Mouse (Mus musculus) CH12F3 (cell line): ENCODE data around the gene Prss8.
"Not testable (repeated sequence)": the region's sequence is repeated elsewhere in the genome, so short reads cannot be mapped to it uniquely, and the experiment has no call there.

Source experiments
- in situ Hi-C: fragments of 300-500 bp; cut with MboI; formaldehyde crosslinking; loops from 2 replicates; pipeline ENCODE4 v1.14.3; 2020; ENCODE audit warnings: low sequenced_read_pairs

The Prss8 gene

GRCm38 (mm10) chr7:127897542-127897941 lies 32.4 kb downstream of the Prss8 start:
- in situ Hi-C loops, result no loop called here

GRCm38 (mm10) chr7:127896384-127896783 lies 33.5 kb downstream of the Prss8 start:
- in situ Hi-C loops, result no loop called here

GRCm38 (mm10) chr7:127895891-127896290 lies 34.0 kb downstream of the Prss8 start:
- in situ Hi-C loops, result not testable (repeated sequence)

DNA sequence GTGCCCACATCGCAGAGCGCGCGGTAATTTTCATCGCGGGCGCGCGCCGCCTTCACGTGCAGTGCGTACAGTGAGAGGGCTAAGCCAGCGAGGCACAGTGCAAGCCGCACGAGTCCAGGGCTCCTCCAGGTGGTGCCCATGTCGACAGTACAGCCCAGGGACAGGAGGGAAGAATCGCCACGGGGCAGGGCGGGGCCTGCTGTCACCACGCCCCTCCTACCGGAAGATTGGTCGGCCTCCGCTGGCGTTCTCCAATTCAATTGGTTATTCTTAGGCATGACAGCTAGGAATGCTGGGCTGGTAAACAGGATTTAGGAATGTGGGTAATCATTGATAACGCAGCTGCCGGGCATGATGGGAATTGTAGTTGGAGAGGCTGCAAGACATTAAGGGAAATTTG lies 34.5 kb downstream of the Prss8 start, which contains the start of the genes Gm21974 and Vkorc1:
Gm21974 (minus strand) TSS at position 13 of the 400 bp plus-strand sequence.
Vkorc1 (minus strand) TSS at position 176 of the 400 bp plus-strand sequence.
- in situ Hi-C loops, result no loop called here

- in situ Hi-C loops, result no loop called here
These were observed 35.4 kb downstream of the Prss8 start for GRCm38 (mm10) chr7:127894480-127894879.

GRCm38 (mm10) chr7:127890798-127891197 lies 39.1 kb downstream of the Prss8 start, which contains the start of gene Prss53:
Gene Prss53 (minus strand): TSS chr7:127890970.
- in situ Hi-C loops, result no loop called here

DNA sequence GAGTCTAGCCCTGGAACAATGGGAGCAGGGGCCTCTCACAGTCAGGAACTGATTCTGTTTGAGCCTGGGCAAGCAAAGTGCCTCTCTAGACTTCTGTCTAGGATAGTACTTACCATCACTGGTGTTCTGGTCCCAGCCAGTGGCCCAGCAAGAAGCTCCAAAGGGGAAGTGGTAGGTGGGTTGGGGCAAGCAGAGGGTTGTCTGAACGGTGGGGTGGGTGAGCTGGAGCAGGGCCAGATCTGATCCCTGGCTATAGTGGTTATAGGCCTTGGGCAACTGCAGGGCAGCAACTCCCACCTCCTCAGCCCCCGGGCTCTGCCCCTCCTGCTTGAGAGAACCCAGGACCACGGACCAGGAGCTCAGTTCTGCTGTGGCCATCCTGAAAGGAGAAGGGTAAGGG lies 41.1 kb downstream of the Prss8 start:
- in situ Hi-C loops, result no loop called here

GRCm38 (mm10) chr7:127887781-127888180 lies 42.1 kb downstream of the Prss8 start:
- in situ Hi-C loops, result no loop called here

- in situ Hi-C loops, result no loop called here
These were observed 42.7 kb downstream of the Prss8 start for GRCm38 (mm10) chr7:127887191-127887590.

- in situ Hi-C loops, result no loop called here
These were observed 43.4 kb downstream of the Prss8 start for GRCm38 (mm10) chr7:127886551-127886950.

DNA sequence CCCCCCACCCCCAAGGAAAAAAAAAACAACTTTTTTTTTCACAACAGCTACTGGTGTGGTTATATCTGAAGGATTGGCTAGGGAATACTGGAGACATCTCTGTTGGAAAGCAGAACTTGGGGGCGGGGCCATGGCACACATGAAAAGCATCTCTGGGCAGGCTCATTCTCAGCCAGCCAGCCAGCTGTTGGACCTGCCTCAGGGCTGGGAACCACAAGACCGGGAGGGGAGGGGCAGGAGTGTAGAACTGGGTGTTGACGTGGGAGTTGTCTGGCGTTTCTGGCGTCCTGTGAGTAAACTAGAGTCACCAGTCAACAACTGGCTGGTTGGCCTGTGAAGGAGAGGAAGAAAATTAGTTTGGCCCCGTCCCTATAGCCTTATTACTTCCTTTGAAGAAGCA lies 44.0 kb downstream of the Prss8 start:
- in situ Hi-C loops, result no loop called here

DNA sequence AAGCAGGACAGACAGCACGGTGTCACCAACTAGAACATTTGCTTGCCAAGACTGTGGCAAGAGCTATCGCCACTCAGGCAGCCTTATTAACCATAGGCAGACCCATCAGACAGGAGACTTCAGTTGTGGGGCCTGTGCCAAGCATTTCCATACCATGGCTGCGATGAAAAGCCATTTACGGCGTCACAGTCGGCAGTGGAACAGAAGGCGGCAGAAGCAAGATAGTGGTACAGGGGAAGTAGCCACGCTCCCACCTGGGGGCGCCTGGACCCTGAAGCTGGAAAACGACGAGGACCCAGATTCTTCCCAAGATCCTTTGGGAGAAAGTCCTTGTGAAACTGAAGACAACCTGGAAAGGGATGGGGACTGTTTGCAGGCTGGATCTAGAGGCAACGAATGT lies 49.5 kb downstream of the Prss8 start:
- in situ Hi-C loops, result no loop called here

DNA sequence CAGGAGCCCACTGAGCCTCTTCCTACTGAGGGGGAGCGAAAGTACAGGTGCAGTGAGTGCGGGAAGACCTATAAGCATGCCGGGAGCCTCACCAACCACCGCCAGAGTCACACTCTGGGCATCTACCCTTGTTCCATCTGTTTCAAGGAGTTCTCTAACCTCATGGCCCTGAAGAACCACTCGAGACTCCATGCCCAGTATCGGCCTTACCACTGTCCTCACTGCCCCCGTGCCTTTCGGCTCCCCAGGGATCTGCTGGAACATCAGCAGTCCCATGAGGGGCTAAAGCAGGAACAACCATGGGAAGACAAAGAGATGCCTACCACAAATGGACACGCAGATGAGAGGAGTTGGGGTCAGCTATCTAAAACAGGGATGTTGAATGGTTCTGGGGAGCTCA lies 50.6 kb downstream of the Prss8 start:
- in situ Hi-C loops, result no loop called here

DNA sequence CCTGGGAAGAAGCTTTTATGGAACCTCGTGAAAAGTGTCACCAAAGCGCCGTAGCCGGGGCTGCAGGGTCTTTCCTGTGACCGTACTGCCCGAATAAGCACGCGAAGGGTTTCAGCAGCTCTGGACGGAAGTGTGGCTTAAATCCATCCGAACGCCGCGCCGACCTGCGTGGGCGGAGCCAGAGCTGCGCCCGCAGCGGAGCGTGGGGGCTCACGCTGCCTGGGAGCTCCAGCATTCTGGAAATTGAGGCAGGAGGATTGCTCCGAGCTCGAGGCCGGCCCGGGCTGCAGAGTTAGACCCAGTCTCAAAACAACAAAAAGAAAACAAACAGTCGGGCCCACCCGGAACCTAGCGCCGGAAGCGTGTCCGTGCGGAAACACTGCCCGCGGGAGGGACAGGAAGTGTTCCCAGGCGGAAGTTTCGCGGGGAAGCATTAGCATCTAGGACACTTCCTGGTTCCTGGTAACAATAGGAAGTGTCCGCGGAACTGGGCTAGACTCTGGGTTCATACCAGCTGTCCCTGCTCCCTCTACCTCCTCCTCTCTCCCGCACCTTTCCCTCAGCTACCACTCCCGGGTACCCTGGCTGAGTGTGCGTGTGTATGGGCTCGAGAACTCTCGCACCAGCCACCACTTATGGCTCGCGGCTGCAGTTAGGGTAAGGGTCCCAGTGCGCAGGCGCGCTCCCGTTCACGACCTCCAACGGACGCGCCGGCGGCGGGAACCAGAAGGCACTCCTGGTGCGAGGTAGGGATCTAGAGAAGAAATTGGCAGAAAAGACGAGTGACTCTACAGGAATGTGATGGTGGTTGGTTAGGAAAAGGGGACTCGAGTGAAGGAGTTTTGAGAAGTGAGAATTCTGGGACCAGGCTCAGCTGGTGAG lies 53.2 kb downstream of the Prss8 start, which contains the start of gene Zfp668:
Zfp668 (minus strand) TSS at position 362 of the 882 bp plus-strand sequence.
- in situ Hi-C loops, result no loop called here

DNA sequence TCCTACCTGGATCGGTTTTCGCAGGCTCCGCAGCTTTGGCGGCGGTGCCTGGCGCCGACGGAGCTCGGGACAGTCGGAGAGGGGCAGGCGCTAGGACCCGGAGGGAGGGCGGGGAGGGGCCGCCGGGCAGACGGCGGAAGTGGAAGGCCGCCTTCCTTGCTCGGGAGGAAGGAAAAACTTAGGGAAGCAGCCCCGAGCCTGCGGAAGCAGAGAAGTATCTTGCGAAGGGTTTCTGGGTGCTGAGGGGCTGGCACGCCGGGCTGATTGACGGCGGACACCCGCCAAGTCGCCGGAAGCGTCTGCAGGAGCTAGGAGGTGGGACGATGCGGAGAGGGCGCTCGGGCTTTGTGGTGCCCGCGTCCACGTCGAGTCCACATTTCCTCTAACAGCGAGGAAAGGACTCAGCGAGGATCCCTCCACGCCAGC lies 53.9 kb downstream of the Prss8 start, which contains the start of gene Zfp646:
Zfp646 (plus strand) TSS at position 181 of the 426 bp plus-strand sequence.
- in situ Hi-C loops, result no loop called here
